Mouse (Mus musculus) heart, embryonic 10.5 days (tissue): ENCODE measurements at regions not wholly inside any gene's neighbourhood (a gene's known extent, or its start where the extent isn't known, plus 50 kb on each side); places are given as distances from the start of the nearest gene placed in this dataset.

Source experiments
- DNase-seq: peaks from one replicate; pipeline ENCODE4 v3.0.0-alpha.2; 2017; ENCODE audit warnings: low spot score
- H3K27ac ChIP-seq: fragments of 300-500 bp; sonication (generic); 2 replicates; pipeline ENCODE4 v1.5.1; 2016; ENCODE audit warnings: mild to moderate bottlenecking
- H3K27me3 ChIP-seq: fragments of 300-500 bp; sonication (generic); 2 replicates; pipeline ENCODE4 v1.6.1; 2016; ENCODE audit warnings: mild to moderate bottlenecking; ENCODE audit not compliant: poor library complexity, insufficient read depth, severe bottlenecking
- H3K36me3 ChIP-seq: fragments of 300-500 bp; sonication (generic); 2 replicates; pipeline ENCODE4 v1.6.1; 2016; ENCODE audit warnings: mild to moderate bottlenecking, moderate library complexity
- H3K4me1 ChIP-seq: fragments of 300-500 bp; sonication (generic); 2 replicates; pipeline ENCODE4 v1.6.1; 2016; ENCODE audit warnings: mild to moderate bottlenecking
- H3K4me3 ChIP-seq: fragments of 300-500 bp; sonication (generic); 2 replicates; pipeline ENCODE4 v1.5.1; 2016; ENCODE audit warnings: mild to moderate bottlenecking, moderate library complexity
- H3K9me3 ChIP-seq: fragments of 300-500 bp; sonication (generic); 2 replicates; pipeline ENCODE4 v1.6.1; 2016; ENCODE audit warnings: mild to moderate bottlenecking, moderate library complexity
- whole genome bisulfite sequencing: fragments of 180-500 bp; shearing (Covaris S2); methylation state at CpG from one replicate; pipeline ENCODE4 v1.1.7; 2016; 5-methylcytosine and 5-hydroxymethylcytosine counted together

DNA sequence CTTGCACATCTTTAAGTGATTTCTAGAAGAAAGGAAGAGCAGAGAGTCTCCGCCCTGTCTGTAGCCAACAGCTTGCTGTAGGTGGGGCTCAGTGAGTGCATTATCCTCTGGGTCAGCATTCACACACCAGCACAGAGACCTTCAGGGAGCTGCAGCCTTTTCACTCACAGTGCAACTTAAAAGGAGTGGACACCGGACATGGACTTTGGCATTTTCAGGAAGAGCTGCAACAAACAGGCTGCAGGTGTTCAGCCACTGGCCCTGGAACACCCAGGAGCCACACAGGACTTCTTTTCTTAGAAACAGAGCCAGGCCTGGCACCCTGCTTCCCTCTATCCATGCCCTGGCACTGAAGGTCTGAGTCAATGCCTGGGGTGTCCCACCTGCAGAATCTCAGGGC lies 166.3 kb upstream of the Ppp2r2d start:
- no peaks in the 10 kb centered on the region for H3K9me3 ChIP-seq
- no peaks in the 10 kb centered on the region for H3K4me1 ChIP-seq
- H3K27me3 ChIP-seq = no peaks in the 10 kb centered on the region
- WGBS = 85% methylated on average over 2 of the region's 2 CpGs
- no peaks in the 10 kb centered on the region for H3K36me3 ChIP-seq
- DNase-seq = no peak
- no peak overlapping the region for H3K27ac ChIP-seq
- H3K4me3 ChIP-seq = no peak overlapping the region

DNA sequence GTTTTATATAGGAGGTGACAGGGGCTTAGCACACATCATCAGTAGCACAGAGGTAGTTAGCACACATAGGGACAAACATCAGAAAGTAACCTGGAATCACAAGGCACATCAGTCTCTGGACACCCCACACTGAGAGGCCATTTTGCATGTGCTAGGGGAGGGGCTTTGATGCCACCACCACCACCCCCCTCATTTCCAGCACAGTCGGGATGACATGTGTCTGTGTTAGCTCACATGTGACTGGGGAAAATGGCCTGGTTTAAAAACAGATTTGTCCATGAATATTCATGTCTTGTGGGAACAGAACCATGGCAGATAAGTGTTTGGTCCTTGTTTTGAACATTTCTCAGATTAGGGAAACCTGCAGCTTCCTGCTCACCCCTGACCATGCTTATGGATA lies 172.9 kb upstream of the Ppp2r2d start:
- DNase-seq = no peak
- H3K27me3 ChIP-seq = no peaks in the 10 kb centered on the region
- WGBS = 49% methylated on average over 1 of the region's 1 CpGs
- no peaks in the 10 kb centered on the region for H3K9me3 ChIP-seq
- no peaks in the 10 kb centered on the region for H3K36me3 ChIP-seq
- no peak overlapping the region for H3K4me3 ChIP-seq
- no peak overlapping the region for H3K27ac ChIP-seq
- no peaks in the 10 kb centered on the region for H3K4me1 ChIP-seq

DNA sequence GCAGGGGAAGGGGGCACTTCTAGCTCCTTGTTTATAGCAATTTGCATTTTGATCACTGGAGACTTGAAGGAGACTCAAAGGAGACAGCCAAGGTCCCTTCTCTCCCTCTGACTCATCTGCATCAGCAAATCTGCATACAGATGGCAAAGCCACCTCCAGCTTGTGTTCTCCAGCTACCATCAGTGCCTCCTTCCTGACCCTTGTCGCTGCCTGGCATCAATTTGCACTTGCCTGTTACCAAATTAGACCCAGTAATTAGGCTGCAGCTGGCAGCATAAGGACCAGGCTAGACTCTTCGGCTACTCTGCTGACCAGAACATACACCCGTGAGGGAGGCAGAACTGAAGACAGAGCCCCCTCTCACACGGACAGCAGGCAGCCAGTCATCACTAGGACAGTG lies 177.5 kb upstream of the Ppp2r2d start:
- H3K9me3 ChIP-seq = no peaks in the 10 kb centered on the region
- no peaks in the 10 kb centered on the region for H3K27me3 ChIP-seq
- H3K27ac ChIP-seq = no peak overlapping the region
- DNase-seq = no peak
- H3K4me3 ChIP-seq = no peak overlapping the region
- H3K4me1 ChIP-seq = no peaks in the 10 kb centered on the region
- no peaks in the 10 kb centered on the region for H3K36me3 ChIP-seq
- 36% methylated on average over 4 of the region's 4 CpGs for WGBS

DNA sequence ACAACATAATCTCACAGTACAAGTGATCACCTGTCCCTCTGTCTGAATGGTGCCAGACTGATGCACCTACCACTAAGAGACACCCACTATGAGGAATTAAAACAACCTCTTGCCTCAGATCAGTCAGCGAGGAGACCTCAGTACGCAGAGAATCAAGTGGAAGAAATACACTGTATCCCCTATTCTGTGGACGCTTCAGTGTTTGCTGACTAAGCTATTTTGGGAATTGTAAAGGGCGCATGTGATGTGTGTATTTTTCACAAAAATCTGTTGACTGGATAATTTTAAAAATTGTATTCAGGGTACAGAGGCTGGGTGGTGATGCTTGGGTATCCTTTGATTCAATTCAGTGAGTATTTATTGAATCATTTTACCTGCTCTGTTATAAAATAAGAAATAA lies 185.8 kb upstream of the Ppp2r2d start:
- DNase-seq = no peak
- H3K27me3 ChIP-seq = no peaks in the 10 kb centered on the region
- no peak overlapping the region for H3K4me3 ChIP-seq
- no peaks in the 10 kb centered on the region for H3K4me1 ChIP-seq
- H3K36me3 ChIP-seq = no peaks in the 10 kb centered on the region
- 85% methylated on average over 4 of the region's 4 CpGs for WGBS
- H3K9me3 ChIP-seq = no peaks in the 10 kb centered on the region
- no peak overlapping the region for H3K27ac ChIP-seq

DNA sequence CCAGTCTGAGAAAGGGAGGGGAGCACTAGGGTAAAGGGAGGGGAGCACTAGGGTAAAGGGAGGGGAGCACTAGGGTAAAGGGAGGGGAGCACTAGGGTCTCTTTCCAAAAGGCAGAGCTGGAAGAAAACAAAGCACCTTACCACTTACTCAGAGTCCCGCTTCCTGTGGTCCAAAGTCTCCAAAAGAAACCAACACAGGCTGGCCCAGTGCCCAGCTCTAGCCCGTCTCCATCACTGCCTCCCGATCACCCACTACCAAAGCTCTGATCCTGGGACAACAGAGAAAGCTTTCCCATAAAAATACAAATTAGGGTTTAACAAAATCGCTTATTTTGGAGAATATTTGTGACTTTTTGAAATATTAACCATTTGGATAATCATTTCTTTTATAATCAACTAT lies 188.4 kb upstream of the Ppp2r2d start:
- H3K36me3 ChIP-seq = no peaks in the 10 kb centered on the region
- H3K4me3 ChIP-seq = no peak overlapping the region
- no peak for DNase-seq
- H3K27me3 ChIP-seq = no peaks in the 10 kb centered on the region
- H3K4me1 ChIP-seq = no peaks in the 10 kb centered on the region
- no peaks in the 10 kb centered on the region for H3K9me3 ChIP-seq
- 84% methylated on average over 4 of the region's 4 CpGs for WGBS
- H3K27ac ChIP-seq = no peak overlapping the region

DNA sequence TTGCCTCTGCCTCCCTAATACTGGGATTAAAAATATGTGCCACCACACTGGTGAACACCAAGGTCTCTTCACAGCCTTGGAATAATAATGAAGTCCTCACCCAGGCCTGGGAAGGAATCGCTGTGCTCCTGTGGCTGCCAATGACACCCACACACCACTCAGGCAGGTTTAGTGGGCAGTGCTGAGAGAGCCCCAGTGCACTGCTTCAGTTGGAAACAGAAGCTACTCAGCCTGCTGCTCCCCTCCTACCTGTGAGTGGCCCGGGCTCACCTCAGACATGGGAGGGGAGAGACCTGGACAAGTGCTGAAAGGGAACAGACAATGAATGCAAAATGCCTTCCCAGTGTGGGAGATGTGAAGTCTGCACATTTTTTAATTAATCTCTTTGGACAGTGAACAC lies 188.8 kb upstream of the Ppp2r2d start:
- H3K36me3 ChIP-seq = no peaks in the 10 kb centered on the region
- no peaks in the 10 kb centered on the region for H3K9me3 ChIP-seq
- no peak overlapping the region for H3K27ac ChIP-seq
- H3K4me3 ChIP-seq = no peak overlapping the region
- 75% methylated on average over 2 of the region's 2 CpGs for WGBS
- no peak for DNase-seq
- H3K27me3 ChIP-seq = no peaks in the 10 kb centered on the region
- no peaks in the 10 kb centered on the region for H3K4me1 ChIP-seq

DNA sequence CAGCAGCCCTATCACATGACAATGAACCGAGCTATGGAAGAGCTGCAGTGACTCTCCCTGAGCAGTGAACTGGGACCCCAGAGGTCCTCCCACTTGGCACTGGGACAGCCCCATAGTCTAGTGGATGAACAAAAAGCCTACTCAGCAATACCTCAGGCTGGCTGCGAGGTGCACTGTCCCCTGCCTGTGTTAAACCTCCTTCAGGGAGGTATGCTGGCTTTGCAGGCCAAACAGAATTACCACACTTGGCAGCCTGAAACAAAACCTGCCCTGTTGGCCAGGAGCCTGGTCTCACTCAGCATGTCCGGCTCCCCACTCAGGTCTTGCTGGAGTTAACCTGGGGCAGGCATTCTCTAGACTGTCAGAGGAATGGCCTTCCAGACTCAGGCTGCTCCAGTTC lies 189.9 kb upstream of the Ppp2r2d start:
- no peak overlapping the region for H3K27ac ChIP-seq
- no peaks in the 10 kb centered on the region for H3K9me3 ChIP-seq
- H3K36me3 ChIP-seq = no peaks in the 10 kb centered on the region
- 77% methylated on average over 3 of the region's 3 CpGs for WGBS
- no peaks in the 10 kb centered on the region for H3K27me3 ChIP-seq
- H3K4me1 ChIP-seq = no peaks in the 10 kb centered on the region
- DNase-seq = no peak
- H3K4me3 ChIP-seq = no peak overlapping the region

DNA sequence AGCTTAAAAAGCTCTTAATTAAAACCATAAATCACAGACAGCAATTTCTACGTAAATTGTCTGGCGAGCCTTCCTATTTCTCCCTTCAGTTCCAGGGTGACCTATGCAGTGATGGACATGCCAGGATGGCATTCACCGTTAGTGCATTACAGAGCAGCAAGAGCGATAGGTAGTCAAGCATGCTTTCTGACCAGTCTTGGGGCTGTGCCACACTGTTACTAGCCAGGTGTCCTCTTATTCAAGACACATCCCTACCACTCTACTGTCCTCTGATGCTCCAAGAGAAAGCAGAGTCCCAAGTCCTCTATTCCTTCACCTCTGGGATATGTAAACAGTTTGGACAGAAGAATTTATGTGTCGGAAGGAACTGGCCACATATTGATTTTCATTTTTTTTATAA lies 194.9 kb upstream of the Ppp2r2d start:
- Histone ChIP-seq H3K4me3 (no peak overlapping the region), H3K9me3 (no peaks in the 10 kb centered on the region), H3K36me3 (no peaks in the 10 kb centered on the region), H3K27me3 (no peaks in the 10 kb centered on the region), H3K4me1 (no peaks in the 10 kb centered on the region), H3K27ac (no peak overlapping the region)
- no peak for DNase-seq
- 87% methylated on average over 5 of the region's 5 CpGs for WGBS

DNA sequence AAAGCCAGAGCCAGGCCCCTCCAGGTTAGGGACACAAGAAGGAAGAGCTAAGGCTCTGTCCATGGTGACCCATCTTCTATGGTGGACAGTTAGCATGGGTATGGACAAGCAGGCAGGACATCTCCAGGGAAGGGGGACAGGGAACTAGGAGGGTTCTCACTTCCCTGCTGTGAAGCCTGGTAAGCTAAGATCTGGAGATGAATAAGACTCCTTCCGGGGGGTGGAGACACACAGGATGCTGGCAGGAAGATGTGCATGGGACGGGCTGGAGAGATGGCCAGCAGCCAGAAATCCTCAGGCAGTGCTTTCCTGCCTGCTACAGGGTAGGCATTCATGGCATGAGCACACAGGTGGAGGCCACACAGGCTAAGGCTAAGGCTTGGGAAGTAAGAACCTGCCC lies 198.2 kb upstream of the Ppp2r2d start:
- H3K27me3 ChIP-seq = no peaks in the 10 kb centered on the region
- H3K27ac ChIP-seq = no peak overlapping the region
- no peak for DNase-seq
- H3K36me3 ChIP-seq = no peaks in the 10 kb centered on the region
- no peaks in the 10 kb centered on the region for H3K4me1 ChIP-seq
- no peak overlapping the region for H3K4me3 ChIP-seq
- WGBS = 70% methylated on average over 2 of the region's 2 CpGs
- H3K9me3 ChIP-seq = no peaks in the 10 kb centered on the region

DNA sequence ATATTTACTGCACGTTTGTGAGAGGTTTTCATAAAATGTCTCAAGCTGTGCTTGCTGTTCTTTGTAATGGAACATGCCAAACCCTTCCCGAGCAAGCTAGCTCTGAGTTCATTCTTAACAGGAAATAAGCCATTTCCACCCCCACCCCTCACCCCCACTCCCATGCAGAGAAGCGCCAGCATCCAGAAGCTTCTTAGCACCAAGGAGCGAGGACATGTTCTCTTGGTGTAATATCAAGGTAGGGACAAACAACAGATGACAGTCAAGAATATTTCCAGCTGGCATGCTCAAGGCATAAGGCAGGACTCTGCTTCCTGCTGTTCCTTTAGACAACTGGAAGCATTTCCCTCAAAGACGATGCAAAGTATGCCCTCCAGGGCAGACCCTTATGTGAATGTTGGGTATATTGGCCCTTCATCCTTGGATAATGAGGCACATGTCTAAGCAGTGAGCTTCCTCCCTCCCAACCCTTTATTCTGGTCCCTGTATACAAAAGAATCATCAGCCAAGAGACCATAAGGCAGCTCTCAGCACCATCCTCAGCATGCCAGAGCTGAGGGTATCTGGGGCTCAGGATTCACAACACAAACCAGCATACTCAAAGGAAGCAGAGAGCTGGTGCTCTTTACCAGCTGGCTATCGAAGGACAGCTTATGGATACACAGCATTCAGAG lies 205.2 kb upstream of the Ppp2r2d start:
- Histone ChIP-seq H3K9me3 (no peaks in the 10 kb centered on the region), H3K4me3 (no peak overlapping the region), H3K36me3 (no peaks in the 10 kb centered on the region), H3K4me1 (no peaks in the 10 kb centered on the region), H3K27me3 (no peaks in the 10 kb centered on the region), H3K27ac (no peak overlapping the region)
- WGBS = 75% methylated on average over 6 of the region's 6 CpGs
- no peak for DNase-seq

DNA sequence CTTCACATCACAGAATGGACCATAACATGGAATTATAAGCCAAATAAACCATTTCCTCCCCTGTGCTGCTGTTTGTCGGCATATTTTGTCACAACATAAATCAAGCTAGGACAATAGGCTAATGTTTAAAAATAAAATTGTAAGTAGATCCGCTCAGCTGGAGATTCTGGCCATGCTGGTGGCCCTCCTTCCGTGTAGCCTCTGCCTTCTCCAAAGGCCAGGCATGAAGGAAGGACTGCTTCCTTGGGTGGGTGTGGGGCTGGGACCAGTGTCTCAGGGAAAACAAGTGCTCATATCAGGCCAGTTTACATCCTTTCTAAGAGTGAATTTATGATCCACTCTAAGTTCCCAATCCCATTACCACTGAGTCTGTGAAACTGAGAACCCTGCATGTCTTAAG lies 206.3 kb upstream of the Ppp2r2d start:
- no peak for DNase-seq
- Histone ChIP-seq H3K4me3 (no peak overlapping the region), H3K4me1 (no peaks in the 10 kb centered on the region), H3K36me3 (no peaks in the 10 kb centered on the region), H3K27ac (no peak overlapping the region), H3K9me3 (no peaks in the 10 kb centered on the region), H3K27me3 (no peaks in the 10 kb centered on the region)
- WGBS = 79% methylated on average over 3 of the region's 3 CpGs

DNA sequence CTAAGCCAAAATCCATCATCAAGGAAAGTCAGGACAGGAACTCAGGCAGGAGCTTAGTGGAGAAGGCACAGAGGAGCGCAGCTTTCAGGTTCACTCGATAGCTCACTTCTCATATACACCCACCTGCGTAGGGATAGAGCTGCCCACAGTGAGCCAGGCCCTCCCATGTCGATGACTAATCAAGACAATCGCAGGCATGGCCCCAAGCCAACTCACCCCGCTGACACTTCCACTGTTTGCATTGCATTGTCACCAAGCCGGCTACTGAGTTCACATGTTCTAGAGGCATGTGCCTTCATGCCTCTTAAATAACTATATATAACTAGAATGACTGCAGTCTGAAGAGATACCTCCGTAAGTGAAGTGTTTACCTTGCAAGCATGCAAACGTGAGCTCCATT lies 219.8 kb upstream of the Ppp2r2d start:
- Histone ChIP-seq H3K36me3 (no peaks in the 10 kb centered on the region), H3K4me1 (no peaks in the 10 kb centered on the region), H3K27me3 (no peaks in the 10 kb centered on the region), H3K4me3 (no peak overlapping the region), H3K27ac (no peak overlapping the region), H3K9me3 (no peaks in the 10 kb centered on the region)
- no peak for DNase-seq
- WGBS = 82% methylated on average over 9 of the region's 9 CpGs

DNA sequence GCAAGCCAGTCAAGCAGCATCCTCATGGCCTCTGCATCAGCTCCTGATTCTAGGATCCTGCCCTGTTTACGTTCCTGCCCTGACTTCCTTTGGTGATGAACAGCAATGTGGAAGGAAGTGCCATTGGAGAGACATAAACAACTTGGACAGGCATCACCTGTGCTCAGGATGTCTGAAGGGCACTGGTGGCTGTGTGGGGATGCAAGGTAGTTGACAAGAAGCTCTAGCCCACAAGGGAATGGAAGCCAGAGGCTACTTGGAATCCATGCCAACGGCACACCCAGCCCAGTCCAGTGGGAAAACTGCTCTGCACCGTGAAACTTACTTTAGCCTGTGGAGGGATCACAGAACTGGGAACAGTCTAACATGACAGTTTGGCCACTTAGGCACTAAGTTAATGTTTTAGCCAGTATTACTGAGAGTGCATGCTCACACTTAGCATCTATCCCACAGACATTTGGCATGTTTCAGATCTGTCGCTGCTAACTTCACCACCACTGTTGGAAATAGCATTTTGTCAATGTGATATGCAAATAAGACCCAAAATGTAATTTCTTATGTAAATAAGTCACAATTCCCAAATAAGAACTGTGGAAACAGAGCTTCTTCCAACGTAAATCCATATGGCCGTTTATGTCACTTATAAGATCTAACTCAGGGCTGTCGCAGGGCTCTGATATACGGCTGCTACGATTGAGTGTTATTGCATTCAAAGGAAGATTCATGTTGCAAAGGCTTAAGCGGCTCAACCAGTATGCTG lies 223.5 kb upstream of the Tcerg1l start:
- H3K36me3 ChIP-seq = no peaks in the 10 kb centered on the region
- no peak overlapping the region for H3K27ac ChIP-seq
- no peak overlapping the region for H3K4me3 ChIP-seq
- H3K9me3 ChIP-seq = no peaks in the 10 kb centered on the region
- H3K4me1 ChIP-seq = no peaks in the 10 kb centered on the region
- H3K27me3 ChIP-seq = no peaks in the 10 kb centered on the region
- DNase-seq = no peak
- WGBS = 90% methylated on average over 10 of the region's 10 CpGs
